Mouse (Mus musculus): ENCODE results near the gene Ankrd42.

The Ankrd42 gene

DNA sequence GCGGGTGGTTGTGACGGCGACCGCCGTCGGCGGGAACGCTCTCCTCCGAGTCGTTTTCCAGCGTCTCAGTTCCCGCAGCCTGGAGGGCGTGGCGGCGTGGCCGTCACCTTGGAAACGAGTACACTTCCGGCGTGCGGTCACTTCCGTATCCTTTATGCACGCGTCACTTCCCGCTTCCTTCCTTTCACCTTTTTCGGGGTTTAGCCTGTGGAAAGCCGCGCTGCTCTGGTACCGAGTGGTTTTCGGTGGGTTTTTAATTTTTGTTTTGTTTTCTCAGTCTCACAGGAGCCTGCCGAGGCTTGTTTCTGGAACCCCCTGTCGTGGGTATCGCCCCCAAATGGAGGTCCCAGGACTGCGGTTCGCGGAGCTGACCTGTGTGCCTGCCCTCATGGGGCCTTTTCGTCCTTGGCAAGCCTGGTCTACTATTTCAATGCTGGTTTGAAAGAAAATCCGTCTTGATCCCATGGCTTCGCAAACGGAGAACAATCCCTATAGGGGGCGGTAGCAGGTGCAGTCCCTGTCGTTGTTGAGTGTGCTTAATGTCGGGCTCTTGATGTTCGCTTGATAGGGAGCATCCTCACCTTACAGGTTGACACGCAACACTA lies at the start of gene Ankrd42:
Gene Ankrd42, minus strand, starts transcription at position 122 of the 605 bp plus-strand sequence.
- peak; percentile 86 for DNase-seq (ENCODE audit: low spot score)

DNA sequence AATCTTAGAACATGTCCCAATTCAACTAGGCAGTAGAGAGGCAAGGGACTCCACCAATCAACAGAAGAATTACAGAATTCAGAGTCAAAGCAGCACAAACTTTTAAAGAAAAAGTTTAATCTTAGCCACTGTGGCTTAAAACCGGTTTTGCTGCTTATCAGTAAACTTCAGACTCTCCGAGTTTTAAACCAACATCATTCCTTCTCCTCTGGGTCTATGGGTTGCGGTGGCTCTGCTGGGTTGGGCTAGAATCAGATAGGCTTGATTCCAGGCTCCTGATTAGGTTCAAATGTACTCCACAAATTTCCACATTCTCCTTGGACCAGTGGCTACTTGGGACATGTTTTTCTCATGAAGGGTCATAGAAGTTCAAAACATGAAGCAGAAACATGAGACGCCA lies 40.4 kb upstream of the Ankrd42 start:
- no peak for DNase-seq (ENCODE audit: low spot score)

DNA sequence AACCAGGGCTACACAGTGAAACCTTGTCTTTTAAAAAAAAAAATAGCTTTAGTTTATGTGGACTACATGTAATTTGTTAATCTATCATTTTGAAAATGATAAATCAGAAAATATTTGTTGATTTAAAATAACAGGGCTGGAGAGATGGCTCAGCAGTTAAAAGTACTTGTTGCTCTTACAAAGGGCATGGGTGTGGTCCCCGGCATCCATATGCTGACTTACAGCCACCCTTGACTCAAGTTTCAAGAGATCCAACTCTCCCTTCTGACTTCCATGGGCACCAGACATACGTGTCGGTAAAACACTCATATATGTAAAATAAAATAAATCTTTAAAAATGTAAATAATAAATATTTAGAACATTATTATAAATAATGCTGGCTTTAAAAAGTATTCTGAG lies 38.2 kb upstream of the Ankrd42 start:
- DNase-seq (ENCODE audit: low spot score): no peak

DNA sequence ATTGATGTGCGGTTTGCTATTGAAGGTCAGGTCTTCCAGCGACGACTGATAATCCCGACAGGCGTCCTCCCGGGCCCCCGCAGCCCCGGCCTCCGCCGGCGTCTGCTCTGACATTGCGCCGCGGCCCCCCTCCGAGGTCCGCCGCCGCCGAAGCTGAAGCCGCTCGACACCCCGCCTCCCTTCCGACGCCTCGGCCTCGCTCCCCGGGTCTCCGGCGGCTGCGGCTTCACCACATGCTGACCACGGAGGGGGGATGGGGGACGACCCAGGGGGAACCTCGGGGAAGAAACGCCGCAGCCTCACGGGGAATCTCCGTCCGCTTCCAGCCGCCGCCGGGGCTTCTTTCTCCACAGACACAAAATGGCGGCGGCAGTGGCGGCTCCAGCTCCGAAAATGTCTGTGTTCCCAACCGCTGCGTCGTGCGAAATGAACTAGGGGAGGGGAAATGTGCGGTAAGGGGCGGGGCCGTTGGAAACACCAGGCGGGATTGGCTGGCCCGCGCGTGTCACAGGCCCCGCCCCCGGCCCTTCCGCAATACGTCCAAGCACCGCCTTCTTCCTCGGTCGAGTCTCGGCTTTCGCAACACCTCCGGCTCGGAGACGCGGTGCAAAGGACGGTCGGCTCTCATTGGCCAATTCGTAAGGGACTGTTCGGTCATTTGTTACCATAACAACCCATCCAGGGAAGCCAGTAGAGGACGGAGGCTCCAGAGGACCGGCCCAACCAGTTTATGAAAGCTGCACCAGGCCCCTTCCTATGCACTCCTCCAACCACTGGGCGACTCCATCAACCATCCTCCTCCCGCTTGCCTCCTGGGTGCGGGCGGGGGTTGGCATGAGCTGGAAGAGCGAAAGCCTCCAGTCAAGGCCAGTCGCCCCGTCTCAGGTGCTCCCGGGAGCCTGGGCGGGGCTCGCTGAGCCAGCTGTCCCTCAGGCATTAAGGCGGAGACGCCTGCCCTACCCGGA lies 32.8 kb upstream of the Ankrd42 start, which contains the start of gene Pcf11:
Gene Pcf11, minus strand, starts transcription at position 428 of the 965 bp plus-strand sequence.
- DNase-seq (ENCODE audit: low spot score): peak; percentile 96

DNA sequence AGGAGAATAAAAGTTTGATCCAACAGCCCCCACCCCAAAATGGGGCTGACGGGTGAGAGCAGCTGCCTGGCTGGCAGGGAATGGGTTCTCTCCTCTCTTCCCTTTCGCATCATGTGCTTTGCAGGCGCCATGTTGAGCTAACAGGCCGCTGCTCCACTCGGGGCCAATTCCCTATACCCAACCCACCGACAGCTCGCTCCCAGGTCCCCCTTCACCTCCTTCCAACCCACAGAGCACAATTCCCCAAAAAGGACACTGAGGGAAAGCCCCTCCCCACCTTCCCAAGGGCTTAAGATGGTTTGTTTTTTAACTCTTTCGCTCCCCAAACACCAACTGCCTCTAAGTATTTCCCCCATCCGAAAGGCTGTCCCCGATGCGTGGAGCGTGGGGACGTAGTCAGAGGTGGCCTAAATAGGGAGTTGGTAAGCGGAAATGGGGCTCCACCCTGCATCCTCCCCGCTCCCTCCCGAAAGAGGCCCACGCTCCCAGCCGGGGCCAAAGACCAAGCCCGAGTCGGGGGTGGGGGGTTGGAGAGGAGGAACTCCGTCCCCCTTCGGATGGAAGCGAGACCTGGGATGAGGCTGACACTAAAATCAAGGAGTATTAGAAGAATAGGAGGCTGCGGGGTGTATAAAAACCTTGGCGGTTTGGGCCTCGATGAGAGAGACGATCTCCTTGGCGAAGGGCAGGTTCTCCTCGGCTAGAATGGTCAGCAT lies 32.0 kb upstream of the Ankrd42 start:
- DNase-seq (ENCODE audit: low spot score): peak; percentile 35

DNA sequence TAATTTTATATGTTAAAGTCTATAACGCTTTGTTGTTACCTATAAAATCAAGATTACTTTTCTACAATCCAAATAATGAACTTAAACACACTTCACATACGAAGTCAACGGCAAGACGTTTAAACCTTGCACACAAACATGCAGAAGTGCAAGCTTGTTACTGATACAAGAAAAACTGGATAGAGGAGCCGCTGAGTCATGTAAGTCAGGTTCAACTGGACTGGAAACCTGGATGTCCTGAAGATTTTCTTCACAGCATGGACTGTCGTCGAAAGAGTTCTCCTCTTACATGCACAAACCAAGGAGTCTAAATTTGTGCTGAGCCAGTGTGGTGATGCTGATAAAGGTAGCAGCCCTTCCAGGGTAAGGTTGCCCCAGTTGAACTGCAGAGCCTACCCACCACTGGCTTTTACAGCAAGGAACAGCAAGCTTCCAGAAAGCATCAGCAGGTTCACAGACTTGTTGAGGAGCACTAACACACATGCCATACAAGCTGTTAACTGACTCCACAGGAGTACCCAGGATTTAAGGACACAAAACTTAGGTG lies 29.4 kb upstream of the Ankrd42 start:
- no peak for DNase-seq (ENCODE audit: low spot score)

DNA sequence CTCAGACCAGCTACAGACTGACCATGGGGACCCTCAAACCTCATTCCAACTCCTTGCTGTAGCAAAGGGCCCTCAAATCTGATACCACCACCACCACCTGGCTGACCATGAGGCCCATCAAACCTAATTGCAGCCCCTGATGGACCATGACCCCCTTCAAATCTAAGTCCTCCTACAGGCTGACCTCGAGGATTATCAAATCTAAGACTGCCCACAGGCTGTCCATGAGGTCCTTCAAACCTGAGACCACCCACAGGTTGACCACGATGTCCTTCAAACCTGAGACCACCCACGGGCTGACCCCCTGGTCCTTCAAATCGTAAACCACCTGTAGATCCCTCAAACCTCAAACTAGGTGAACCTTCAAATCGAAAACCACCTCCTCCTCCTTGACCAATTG lies 21.1 kb upstream of the Ankrd42 start:
- no peak for DNase-seq (ENCODE audit: low spot score)

DNA sequence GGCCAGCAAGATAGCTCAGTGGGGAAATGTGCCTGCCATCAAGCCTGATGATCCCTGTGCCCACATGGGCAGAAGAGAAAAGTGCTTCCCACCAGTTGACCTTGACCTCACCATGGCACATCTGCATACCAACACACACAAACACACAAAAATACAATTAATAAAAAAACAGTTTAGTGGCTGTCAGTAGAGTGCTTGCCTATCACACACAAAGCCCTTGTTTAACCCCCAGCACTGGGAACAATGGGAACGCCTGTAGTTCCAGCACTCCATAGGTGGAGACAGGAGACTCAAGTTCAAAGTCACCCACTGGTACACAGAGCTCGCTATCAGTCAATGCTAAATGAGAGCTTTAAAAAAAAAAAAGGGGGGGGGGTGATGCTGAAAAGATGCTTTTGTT lies 19.4 kb upstream of the Ankrd42 start:
- no peak for DNase-seq (ENCODE audit: low spot score)

DNA sequence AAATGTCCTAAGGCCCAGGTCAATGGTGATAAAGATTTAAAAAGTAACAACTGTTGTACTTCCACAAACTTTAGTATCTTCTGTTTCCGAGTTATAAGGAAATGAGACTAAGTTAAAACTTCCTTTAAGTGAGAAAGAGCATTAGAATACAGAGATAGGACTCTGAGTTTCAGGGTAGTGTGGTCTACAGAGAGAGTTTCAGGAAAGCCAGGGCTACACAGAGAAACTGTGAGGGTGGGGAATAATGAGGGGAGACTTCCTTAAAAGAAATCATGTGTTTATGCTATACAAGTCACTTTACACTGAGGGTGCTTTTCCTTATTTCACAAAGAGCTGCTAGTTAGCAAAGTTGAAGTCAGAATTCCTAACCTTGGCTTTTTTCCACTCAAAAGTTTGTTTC lies 16.4 kb upstream of the Ankrd42 start:
- DNase-seq (ENCODE audit: low spot score): no peak

DNA sequence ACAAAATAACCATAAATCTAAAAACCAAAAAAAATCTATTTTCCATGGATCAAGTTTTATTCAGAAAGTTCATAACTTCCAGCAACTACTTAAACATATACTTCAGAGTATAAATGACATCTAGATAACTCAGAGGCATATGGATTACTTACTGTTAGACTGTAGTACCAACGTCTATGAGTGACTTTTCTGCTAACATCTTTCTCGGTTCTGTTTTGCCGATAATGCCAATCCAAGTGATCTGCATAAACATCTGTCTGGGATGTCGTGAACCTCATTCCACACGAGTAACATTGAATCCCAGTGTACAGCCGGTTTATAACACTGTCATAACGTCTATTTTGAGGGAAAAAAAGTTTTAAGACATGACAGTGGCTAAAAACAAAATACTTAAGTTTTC lies 10.8 kb upstream of the Ankrd42 start:
- no peak for DNase-seq (ENCODE audit: low spot score)

DNA sequence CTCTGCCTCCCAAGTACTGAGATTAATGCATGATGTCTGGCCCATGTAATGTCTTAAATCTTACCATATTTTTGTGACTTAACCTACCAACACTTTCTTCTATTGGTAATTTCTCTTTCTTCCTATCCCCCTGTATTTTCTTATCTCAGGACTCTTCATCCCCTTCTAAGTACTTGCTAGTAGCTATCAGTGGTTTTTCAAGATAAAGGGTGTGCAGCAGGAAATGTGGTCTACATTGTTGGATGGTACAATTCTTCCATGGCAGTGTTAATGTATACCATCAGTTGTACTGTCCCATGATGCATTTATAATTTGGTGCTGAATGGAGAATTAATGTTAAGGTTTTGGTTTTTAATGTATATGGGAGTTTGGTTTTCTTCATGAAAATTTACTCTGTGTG lies 5.4 kb upstream of the Ankrd42 start:
- DNase-seq (ENCODE audit: low spot score): no peak

DNA sequence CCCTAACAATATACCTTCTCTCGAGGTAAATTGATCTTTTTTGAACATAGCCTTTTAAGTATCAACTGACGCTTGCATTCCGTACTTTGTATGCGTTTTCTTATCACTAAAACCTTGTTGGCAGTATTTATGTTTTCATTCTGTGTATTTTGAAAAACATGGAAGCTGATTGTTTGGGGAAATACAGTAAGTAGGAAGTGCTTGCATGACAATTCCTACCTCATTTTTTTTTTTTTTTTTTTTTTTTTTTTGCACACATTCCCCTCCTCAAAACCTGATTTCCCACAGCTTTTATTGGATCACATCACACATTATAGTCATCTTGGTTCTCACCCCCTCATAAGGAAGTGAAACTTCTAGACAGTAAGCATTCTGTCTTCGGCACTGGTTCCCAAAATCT lies 1.1 kb upstream of the Ankrd42 start:
- DNase-seq (ENCODE audit: low spot score): no peak

DNA sequence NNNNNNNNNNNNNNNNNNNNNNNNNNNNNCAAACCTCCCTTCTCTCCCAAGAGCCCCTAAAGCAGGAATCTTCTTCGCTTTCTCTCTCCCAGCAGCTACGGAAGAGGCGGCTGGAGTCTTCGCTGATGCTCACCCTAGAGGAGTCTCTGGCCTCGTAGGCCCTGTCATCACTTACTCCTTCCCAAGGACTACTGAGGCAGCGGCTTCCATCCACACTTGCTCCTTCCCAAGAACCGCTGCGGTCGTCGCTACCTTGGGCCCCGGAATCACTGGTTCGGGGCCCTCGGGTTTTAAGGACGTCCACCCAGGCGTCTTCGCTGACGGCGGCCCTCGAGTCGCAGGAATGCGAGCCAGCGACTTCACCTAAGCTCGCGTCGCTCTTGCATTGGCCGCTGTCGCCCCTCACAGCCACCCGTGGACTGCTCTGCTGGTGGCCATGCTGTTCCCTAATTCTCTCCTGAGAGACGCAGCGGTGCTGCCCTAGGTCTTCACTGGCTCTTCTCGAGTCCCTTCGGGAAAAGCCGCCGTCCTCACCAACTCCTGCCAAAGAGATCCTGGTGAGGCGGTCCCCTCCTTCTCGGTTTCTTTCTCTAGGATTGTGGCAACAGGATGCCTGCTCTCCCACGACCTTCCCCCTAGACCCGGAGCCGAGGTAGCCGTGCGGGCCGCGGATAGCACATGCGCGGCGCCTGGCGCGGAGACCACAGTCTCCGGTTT lies 489 bp downstream of the Ankrd42 start:
- peak; percentile 28 for DNase-seq (ENCODE audit: low spot score)

DNA sequence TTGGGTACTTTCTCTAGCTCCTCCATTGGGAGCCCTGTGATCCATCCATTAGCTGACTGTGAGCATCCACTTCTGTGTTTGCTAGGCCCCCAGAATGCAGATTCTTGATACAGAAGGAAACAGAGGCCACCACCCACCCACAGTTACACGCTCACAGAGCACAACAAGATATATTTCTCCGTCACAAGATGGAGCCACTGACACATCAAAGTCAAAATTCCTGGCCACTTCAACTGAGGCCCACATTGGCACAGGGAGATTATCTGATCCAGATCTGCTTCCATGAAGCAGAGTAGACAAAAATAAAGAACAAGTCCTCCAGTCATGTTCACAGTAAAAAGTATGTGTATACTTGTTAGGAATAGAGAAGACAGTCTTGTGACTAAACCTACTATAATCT lies 6.8 kb downstream of the Ankrd42 start:
- DNase-seq (ENCODE audit: low spot score): no peak

DNA sequence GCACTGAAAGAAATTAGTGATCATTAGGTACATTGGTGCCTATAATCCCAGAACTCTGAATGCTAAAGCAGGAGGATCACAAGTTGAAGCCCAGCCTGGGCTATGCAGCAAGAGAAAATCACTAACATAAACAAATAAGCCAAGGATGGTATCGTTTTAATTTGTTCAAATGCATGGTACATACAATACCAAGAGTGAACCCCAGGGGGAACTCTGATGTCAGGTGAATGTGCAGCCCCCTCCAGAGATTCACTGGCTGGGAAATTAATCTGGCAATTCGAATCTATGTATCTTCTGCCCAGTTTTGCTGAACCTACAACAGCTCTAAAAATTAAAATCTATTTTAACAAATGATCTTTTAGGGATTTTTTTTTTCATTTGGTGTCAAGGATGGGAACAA lies 12.5 kb downstream of the Ankrd42 start:
- no peak for DNase-seq (ENCODE audit: low spot score)

DNA sequence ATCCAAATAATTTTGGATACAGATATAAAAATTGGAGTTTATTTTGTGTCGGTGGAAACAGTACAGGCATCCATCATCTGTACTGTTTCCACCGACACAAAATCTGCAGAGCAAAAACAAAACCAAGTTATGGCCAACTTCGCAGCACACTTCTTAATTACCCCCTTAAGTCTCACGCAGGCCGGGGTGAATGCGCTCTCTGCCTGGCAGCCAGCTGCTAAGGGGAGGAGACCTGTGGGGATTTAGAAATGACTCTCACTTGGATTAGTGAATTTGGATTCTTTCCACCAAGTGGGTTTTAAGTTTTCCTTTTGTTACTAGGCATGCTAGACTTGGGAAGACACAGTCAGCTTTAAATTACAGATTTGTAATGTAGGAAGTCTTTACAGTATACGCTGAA lies 26.1 kb downstream of the Ankrd42 start:
- DNase-seq (ENCODE audit: low spot score): no peak

DNA sequence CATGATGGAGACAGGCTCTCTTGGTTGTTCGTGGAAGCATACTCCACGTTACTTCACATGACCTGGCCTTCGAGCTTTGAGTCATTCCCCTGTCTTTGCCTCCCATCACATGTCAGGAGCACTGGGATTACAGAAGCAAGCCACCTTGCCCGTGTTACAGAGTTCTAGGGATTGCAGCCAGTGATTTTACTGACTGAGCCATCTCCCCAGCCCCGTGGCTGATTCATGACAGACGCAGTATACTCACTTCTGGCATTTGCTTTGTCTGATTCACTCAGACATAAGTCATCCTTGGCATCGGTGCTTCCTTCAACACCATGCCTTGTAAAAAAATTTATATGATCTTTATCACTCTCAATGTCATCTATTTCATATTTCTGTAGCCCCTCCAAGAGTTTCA lies 32.0 kb downstream of the Ankrd42 start:
- DNase-seq (ENCODE audit: low spot score): no peak

DNA sequence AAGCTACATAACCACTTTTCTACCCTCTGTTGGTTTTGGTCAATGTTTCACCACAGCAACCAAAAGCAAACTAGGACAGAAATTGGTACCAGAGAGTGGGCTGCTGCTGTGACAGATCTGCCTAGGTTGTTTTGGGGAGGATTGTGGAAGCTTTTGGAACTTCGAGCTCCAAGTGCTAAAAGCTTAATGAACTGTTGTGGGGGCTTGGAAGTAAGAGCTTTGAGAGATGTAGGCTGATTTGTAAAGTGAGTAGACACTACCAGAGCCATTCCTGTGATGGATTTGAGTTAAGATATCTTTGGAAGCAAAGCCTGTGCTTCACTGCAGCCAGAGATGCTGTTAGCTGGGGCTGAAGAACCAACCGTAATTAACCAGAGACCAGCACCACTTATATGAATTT lies 46.1 kb downstream of the Ankrd42 start:
- DNase-seq (ENCODE audit: low spot score): no peak

DNA sequence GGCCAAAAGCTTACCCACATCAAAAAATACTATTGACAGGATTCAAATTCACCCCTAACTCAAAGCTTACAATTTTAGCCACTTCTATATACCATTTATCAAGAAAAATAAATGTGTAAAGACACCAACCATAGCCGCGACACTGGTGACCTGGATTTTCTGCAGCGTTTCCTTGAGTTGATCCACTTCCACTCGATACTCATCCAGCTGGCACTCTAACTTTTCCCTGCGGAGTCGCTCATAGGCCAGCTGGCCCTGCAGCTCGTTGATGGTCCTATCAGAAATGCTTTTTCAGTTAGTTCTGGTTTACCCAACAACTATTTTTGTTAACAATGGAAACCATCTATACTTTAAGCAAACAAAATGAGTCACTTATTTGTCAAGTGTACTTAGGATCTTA lies 47.0 kb downstream of the Ankrd42 start:
- DNase-seq (ENCODE audit: low spot score): no peak

DNA sequence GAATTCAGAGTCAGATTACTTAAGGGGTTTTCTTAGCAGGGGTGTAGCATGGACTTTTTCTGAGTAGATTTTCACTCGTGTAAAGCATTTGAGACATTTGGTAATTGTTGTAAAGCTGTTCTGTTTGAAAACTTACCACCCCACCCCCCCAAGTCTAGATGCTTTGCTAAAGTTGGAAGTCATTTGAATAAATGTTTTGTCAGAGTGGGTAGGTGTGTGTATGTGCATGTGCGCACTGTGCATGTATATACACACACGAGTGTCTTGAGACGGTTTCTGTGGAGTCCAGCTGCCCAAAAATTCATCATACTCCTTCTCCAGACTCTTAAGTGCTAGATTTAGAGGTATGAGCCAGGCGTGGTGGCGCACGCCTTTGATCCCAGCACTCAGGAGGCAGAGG lies 53.4 kb downstream of the Ankrd42 start:
- DNase-seq (ENCODE audit: low spot score): no peak

DNA sequence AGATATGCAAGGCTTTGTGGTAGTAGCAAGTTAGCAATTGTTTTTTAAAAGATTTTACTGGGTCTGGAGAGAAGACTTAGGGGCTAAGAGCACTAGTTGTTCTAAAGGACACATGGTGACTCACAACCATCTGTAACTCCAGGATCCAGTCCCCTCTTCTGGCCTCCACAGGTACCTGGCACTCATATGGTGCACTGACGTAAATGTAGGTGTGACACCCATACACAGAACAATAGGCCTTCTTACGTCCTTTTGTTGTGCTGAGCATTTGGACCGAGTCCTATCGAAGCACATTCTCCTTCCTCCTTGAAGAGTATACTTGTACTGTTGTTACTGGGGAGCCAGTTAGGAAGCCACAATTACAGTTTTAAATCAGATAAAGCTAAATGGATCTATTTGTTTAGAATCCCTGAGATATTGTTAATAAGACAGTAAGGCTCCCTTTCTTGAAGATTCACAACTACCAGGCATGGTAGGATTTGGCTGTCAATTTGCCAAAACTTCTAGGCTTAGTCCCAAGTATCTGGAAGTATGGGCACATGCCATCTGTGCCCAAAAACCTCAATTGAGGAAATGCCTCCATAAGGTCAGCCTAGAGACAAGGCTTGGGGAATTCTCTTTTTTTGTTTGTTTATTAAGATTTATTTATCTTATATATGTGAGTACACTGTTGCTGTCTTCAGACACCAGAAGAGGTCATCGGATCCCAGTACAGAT lies 56.3 kb downstream of the Ankrd42 start:
- DNase-seq (ENCODE audit: low spot score): no peak
